In the genomic region with DNA sequence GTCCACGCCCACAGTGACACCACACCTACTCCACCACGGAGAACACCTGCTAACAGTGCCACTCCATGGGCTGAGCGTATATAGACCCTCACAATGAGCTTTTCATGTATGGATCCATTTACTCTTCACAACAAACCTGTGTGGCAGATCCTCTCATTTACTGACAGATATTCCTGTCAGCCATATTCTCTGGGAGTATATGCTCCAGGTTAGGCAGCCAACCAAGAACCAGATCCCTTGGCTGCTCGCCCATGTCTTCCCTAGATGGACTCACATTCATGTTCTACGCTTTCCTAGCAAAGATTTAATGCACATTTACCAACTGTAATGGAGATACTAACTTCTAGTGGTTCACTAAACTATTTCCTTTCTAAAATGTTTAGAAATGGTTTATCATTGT, we compare ENCODE assay signal across 25 mouse cellular contexts.
A peak's percentile ranks its signal among the peaks of the same experiment; 100 is the strongest.
DNase-seq lines count a peak whose midpoint lies in the region; ATAC-seq and TF ChIP-seq lines count a peak whose summit lies in the region.
"Had no signal": no experiment of that assay in that cellular context is flagged by ENCODE, and none has a peak within 500 bp of the region (broad histone marks: within the 10 kb centered on the region; RNA-seq: fewer than 3 reads in every experiment).

No protein-coding gene starts in this region.

- no peaks in the 10 kb centered on the region for H3K27me3 ChIP-seq in limb, embryonic 14.5 days (ENCODE audit: control insufficient read depth, insufficient read depth, low read length)
- no peaks in the 10 kb centered on the region for H3K27me3 ChIP-seq in limb, embryonic 10.5 days (ENCODE audit: low read depth, poor library complexity, severe bottlenecking)
- H3K27me3 ChIP-seq: CH12.LX; forebrain, embryonic 13.5 days; limb, embryonic 15.5 days; liver, embryonic 15.5 days; midbrain, embryonic 15.5 days; neural tube, embryonic 12.5 days had no signal

- ATAC-seq in limb, embryonic 14.5 days (ENCODE audit: low FRiP score, low read depth) = no peak
- ATAC-seq: activated CD4-positive, CD25-positive, alpha-beta regulatory T cell, adult 4 months; forebrain, embryonic 13.5 days; hindbrain, embryonic 16.5 days; intestine, embryonic 16.5 days; midbrain, embryonic 15.5 days had no signal

- WGBS in limb, embryonic 14.5 days = 76% methylated on average over 5 of the region's 5 CpGs
- 92% methylated on average over 5 of the region's 5 CpGs for WGBS in limb, embryonic 10.5 days

- H3K4me3 ChIP-seq in limb, embryonic 14.5 days (replicated peaks; ENCODE audit: low read length) = no peak overlapping the region
- no peak overlapping the region for H3K4me3 ChIP-seq in limb, embryonic 10.5 days
- H3K4me3 ChIP-seq: forebrain, embryonic 13.5 days; heart, embryonic 10.5 days; hindbrain, embryonic 10.5 days; limb, embryonic 15.5 days; liver, embryonic 15.5 days; midbrain, embryonic 15.5 days; neural tube, embryonic 12.5 days had no signal

- no peak for TF ChIP-seq POLR2A in limb, embryonic 14.5 days (IDR thresholded peaks at IDR 0.05; ENCODE audit: borderline replicate concordance, extremely low read depth, insufficient read depth, insufficient read length)

- no peak overlapping the region for H3K4me2 ChIP-seq in limb, embryonic 14.5 days (replicated peaks; ENCODE audit: low read depth, low read length, severe bottlenecking)
- H3K4me2 ChIP-seq: forebrain, embryonic 13.5 days; limb, embryonic 15.5 days; liver, embryonic 15.5 days; midbrain, embryonic 15.5 days; neural tube, embryonic 12.5 days had no signal

- DNase-seq in heart, adult 11 months = peak; percentile 84
- DNase-seq in heart, adult 18-20 months = no peak
- DNase-seq in limb, embryonic 14.5 days (ENCODE audit: low spot score) = peak; percentile 20
- DNase-seq in limb, embryonic 10.5 days (ENCODE audit: low spot score) = no peak
- DNase-seq in brain, adult 2 months (ENCODE audit: low read depth, low spot score) = peak; percentile 37
- peak; percentile 54 to 76 for DNase-seq in cerebellum, postnatal 25 days
- no peak for DNase-seq in embryo, embryonic 10.5 days (ENCODE audit: low spot score)
- DNase-seq: adrenal gland, adult 8-10 months; B cell, adult 2 months; kidney, postnatal 25 days; layer of hippocampus, adult 9-11 months; thymus, adult 18-20 months; thymus, postnatal 36 days had no signal

- H3K9me3 ChIP-seq in limb, embryonic 14.5 days (ENCODE audit: control insufficient read depth, low read length) = no peaks in the 10 kb centered on the region
- no peaks in the 10 kb centered on the region for H3K9me3 ChIP-seq in limb, embryonic 10.5 days (replicated peaks)
- H3K9me3 ChIP-seq: forebrain, embryonic 13.5 days; G1E; heart, embryonic 10.5 days; hindbrain, embryonic 10.5 days; limb, embryonic 15.5 days; liver, embryonic 15.5 days; midbrain, embryonic 15.5 days; neural tube, embryonic 12.5 days had no signal

- no peak overlapping the region for H3K27ac ChIP-seq in limb, embryonic 14.5 days (replicated peaks; ENCODE audit: low read depth, low read length)
- no peak overlapping the region for H3K27ac ChIP-seq in limb, embryonic 10.5 days
- H3K27ac ChIP-seq: forebrain, embryonic 13.5 days; heart, embryonic 10.5 days; hindbrain, embryonic 10.5 days; limb, embryonic 15.5 days; liver, embryonic 15.5 days; midbrain, embryonic 15.5 days; neural tube, embryonic 12.5 days had no signal

- H3K4me1 ChIP-seq in limb, embryonic 14.5 days (ENCODE audit: control insufficient read depth, insufficient read depth, low read length) = no peaks in the 10 kb centered on the region
- no peaks in the 10 kb centered on the region for H3K4me1 ChIP-seq in limb, embryonic 10.5 days
- H3K4me1 ChIP-seq: limb, embryonic 15.5 days; liver, embryonic 15.5 days; midbrain, embryonic 15.5 days; neural tube, embryonic 12.5 days had no signal

- no peaks in the 10 kb centered on the region for H3K36me3 ChIP-seq in limb, embryonic 14.5 days (ENCODE audit: control insufficient read depth, insufficient read depth, low read length)
- H3K36me3 ChIP-seq in limb, embryonic 10.5 days = no peaks in the 10 kb centered on the region
- H3K36me3 ChIP-seq: heart, embryonic 10.5 days; hindbrain, embryonic 10.5 days; limb, embryonic 15.5 days; liver, embryonic 15.5 days; midbrain, embryonic 15.5 days; neural tube, embryonic 12.5 days had no signal

- H3K9ac ChIP-seq in limb, embryonic 14.5 days (ENCODE audit: low read depth, low read length, severe bottlenecking) = no peak overlapping the region
- H3K9ac ChIP-seq: forebrain, embryonic 13.5 days; limb, embryonic 15.5 days; liver, embryonic 15.5 days; midbrain, embryonic 15.5 days; neural tube, embryonic 12.5 days had no signal

Comparison
In these comparisons a context has a peak if more than half of its experiments do, and no peak if none do; other contexts are left out.
1. DNase-seq: peak in heart, adult 11 months (single experiment), limb, embryonic 14.5 days (single experiment), brain, adult 2 months (single experiment) and cerebellum, postnatal 25 days (2 of 2); none in heart, adult 18-20 months (0 of 2), limb, embryonic 10.5 days (single experiment) and embryo, embryonic 10.5 days (single experiment).